Mouse (Mus musculus): Measurements from ENCODE around the gene Treml4. TPM values are rescaled to one million over a fixed set of nuclear protein-coding genes. Genes with fewer than 3 reads are reported as not detected.

Gene Treml4
- not detected in 2 replicates for total RNA-seq (2014; fragmentation: Nextera tagmentation)
- total RNA-seq (2017) = 0.46 TPM in 1 of 2 replicates, not detected in the other

DNA sequence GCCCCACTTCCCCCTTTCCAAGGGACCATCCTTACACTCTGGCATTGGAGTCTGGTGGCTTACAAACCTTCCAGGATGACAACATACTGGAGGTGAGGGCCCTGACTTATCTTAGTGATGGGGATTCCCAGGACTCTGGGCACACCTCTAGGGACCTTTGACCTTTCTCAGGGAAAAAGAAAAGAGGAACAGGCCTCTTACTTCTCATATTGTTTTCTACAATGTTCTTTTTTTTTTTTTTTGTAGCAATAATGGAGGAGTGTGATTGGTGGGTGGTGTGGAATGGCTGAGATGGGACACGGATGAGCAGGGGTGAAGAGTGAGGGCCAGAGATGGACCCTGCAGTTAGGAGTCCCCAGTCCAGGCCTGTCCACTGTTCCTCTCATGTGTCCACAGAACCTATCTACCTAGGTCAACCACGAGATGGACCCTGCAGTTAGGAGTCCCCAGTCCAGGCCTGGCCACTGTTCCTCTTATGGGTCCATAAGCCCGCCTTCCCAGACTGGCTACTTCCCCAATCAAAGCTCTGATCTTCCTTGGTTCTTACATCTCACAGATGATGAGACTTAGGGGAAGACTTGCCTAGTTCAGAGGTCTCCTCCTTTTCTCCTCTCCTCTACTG lies at the start of gene Treml4:
Gene Treml4, plus strand, starts transcription at position 555 of the 622 bp plus-strand sequence.
- ATAC-seq (replicated peaks; ENCODE audit: low FRiP score, low TSS enrichment, poor library complexity, severe bottlenecking) = no peak

DNA sequence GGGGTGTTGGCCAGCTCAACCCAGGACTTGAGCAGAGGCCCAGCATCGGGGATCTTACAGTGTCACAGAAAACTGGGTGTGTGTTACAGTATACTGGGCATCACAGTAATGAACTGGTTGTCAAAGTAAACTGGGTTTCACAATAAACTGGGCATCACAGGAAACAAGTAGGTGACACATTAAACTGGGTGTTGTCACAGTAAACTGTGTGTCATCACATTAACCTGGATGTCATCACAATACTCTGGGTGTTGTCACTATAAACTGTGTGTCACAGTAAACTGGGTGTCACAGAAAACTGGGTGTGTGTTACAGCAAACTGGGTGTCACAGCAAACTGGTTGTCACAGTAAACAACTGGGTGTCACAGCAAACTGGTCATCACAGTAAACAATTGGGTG lies 48.7 kb upstream of the Treml4 start:
- no peak for ATAC-seq (replicated peaks; ENCODE audit: low FRiP score, low TSS enrichment, poor library complexity, severe bottlenecking)

DNA sequence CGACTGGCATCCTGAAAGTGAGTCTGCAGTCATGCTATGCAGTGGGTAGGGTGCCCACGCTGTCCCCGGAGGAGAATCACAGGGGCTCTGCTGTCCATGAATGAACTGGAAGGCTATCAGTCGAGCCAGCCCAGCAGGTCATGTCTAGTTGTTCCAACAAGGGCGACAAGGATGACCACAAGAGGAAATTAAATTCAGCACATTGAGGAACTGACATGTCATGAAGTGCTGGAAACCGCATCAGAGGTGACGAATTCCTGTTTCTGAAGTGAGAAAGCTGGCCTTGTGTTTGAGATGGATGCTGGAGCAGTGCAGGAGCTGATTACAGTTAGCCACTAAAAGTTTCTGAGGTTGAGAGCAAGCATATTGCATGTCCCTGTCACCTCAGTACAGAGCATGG lies 33.4 kb upstream of the Treml4 start:
- no peak for ATAC-seq (replicated peaks; ENCODE audit: low FRiP score, low TSS enrichment, poor library complexity, severe bottlenecking)

DNA sequence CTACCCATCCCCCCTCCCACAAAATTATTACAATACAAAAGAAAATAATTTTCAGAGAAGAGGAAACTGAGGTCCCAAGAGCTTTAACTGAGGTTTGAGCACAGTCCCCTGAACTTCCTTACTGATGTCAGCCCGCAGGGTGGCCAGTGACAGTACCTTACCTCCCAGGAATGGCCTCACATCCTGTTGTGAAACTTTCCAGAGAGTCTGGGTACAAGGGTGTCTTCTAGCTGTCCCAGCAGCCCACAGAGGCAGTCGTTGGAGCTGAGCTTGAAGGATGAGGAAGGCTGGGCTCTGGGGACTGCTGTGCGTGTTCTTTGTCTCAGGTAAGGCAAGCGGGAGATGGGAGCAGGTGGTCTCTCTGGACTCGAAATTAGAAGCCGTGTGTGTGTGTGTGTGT lies 31.6 kb upstream of the Treml4 start, which contains the start of gene Trem1:
Gene Trem1, plus strand, starts transcription at position 251 of the 400 bp plus-strand sequence.
- no peak for ATAC-seq (replicated peaks; ENCODE audit: low FRiP score, low TSS enrichment, poor library complexity, severe bottlenecking)

DNA sequence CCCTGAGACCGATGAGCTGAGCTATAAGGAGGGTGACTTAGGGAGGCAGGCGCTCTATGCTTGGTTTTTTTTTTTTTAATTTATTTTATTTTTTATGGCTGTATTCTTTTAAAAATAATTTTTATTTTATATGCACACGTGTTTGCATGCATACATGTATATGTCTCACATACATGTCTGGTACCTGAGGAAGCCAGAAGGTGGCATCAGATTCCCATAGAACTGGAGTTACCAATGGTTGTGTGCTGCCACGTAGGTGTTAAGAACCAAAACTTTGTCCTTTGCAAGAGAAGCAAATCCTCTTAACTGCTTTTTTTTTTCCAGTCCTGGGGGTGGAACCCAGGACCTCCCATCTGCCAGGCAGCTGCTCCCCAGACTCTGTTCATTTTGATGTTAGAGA lies 30.3 kb upstream of the Treml4 start:
- ATAC-seq (replicated peaks; ENCODE audit: low FRiP score, low TSS enrichment, poor library complexity, severe bottlenecking) = no peak

DNA sequence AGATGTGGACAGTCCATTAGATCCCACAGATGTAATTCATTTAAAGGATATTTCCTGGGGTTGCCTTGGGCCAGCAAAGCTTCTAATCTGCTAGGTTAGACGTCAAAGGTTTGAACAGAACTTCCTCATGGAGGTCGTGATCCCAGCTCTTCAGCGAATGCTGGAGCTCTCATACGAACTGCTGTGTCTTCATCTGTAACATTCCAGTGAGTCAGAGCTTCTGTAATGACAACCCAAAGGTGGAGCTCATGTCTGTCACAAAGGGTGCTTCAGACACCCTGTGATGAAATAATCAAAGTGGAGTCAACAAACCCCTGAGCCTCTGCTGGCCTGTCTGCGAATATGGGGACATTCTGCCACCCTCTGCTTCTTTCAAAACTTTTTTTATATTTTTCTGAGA lies 29.5 kb upstream of the Treml4 start:
- ATAC-seq (replicated peaks; ENCODE audit: low FRiP score, low TSS enrichment, poor library complexity, severe bottlenecking) = no peak

DNA sequence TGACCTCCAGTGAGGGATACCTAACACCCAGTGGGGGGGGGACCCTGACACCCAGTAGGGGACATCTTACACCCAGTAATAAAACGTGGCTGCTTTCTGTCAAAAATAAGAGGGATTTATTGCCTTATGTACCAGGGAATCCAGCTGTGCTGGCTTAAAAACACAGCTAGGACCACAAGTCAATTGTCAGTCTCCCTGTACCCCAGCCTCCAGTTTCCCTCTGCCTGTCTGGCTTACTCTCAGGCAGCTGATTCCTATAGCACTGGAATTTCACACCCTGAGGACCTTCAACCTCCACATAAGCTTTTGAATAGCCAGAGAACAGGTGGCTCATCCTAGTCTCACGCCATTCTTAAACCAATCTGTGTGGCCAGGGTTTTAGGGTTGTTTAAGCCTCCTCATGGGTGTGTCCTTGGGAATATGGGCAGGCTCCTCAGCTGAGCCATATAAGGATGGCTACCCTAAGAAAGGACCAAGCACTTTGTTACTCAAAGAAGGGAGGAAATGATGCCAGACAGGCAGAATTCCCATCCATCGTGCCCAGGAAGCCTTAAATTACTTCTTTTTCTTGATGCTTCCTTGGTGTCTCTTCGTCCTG lies 28.2 kb upstream of the Treml4 start:
- ATAC-seq (replicated peaks; ENCODE audit: low FRiP score, low TSS enrichment, poor library complexity, severe bottlenecking) = no peak

DNA sequence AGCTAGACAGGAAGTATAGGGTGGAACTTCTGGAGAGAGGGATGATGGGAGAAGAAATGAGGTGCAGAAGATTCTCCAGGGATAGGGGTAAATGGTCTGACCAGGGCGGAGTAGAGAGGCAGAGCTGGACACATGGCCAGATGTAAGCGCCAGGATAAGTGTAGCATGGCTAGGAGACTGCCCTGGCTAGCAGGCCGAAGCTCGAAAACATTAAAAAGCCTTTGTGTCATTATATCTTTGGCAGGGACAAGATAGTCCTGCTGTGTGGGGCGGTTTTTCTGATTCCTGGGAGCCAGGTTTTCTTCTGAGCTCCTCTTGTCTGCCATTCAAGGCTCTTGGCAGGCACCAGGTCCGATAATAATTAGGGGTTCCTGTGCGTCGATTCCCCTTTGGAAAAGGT lies 26.5 kb upstream of the Treml4 start:
- no peak for ATAC-seq (replicated peaks; ENCODE audit: low FRiP score, low TSS enrichment, poor library complexity, severe bottlenecking)

DNA sequence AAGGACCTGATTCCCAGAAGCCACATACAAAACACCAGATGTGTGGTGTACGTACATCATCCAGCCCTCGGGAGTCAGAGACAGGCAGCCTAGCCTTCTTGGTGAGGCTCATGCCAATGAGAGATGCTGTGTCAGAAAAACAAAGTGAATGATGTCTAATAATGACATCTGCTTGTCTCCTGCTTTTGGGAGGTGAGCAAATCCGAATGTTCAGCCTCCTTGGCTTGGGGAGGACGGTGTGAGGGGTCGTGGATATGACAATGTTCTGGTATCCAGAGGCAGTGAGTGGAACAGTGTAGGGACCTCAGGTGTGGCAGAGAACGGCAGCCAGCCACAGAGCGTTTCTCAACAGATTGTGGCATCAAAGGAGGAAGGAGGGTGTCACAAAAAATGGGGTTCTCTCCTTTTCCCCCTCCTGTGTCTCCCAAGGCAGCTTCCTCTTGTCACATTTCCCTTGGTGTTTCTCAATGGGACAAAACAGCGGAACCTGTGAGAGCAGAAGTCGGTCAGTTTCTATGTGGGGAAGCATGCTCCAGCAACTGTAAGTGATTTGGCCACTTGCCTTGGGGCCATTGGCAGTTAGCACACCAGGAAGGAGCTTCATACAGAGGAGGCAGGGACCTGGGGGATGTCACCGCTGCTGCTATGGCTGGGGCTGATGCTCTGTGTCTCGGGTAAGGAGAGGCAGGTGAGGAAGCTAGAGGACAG lies 16.7 kb upstream of the Treml4 start, which contains the start of gene Trem3:
Gene Trem3, plus strand, starts transcription at position 557 of the 708 bp plus-strand sequence.
- ATAC-seq (replicated peaks; ENCODE audit: low FRiP score, low TSS enrichment, poor library complexity, severe bottlenecking) = no peak

DNA sequence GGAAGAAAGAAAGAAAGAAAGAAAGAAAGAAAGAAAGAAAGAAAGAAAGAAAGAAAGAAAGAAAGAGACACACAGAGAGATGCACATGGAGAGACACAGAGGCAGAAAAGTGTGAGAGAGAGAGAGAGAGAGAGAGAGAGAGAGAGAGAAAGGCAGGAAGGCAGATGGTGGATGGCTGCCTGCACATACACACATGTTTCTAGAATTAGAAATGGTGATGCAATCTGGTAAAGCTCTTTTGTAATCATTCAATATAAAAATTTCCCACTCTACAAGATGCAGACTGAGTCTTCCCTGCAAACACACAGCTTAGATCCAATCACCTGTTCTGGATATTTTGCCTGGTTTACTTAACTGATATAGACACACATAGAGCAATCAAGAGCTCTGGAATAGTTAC lies 15.1 kb upstream of the Treml4 start:
- ATAC-seq (replicated peaks; ENCODE audit: low FRiP score, low TSS enrichment, poor library complexity, severe bottlenecking) = no peak

DNA sequence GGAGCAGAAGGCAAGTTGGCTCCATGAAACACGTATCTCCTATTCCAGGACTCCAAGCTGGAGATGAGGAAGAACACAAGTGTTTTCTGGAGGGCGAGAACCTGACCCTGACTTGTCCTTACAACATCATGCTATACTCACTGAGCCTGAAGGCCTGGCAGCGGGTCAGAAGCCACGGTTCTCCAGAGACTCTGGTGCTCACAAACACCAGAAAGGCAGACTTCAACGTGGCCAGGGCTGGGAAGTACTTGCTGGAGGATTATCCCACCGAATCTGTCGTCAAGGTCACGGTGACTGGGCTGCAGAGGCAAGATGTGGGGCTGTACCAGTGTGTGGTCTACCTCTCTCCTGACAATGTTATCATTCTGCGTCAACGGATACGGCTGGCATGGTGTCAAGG lies 14.6 kb upstream of the Treml4 start:
- no peak for ATAC-seq (replicated peaks; ENCODE audit: low FRiP score, low TSS enrichment, poor library complexity, severe bottlenecking)

DNA sequence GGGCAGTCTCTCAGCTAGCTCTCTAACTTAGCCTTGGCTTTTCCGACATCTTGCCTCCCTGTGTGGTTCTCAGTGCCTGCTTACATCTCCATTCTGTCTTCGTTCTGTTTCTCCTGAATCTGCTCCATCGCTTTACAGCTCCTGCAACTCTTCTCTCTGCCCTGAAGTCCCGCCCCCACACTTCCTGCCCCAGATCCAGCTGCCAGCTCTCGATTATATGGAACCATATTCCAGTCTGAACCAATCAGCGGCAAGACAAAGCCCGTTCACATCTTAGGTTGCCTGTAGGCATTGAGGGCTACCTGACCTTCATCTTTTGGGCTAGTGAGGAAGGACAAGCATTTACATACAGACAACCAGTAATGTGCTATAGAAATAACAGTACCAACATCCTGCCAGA lies 13.5 kb upstream of the Treml4 start:
- ATAC-seq (replicated peaks; ENCODE audit: low FRiP score, low TSS enrichment, poor library complexity, severe bottlenecking) = no peak

DNA sequence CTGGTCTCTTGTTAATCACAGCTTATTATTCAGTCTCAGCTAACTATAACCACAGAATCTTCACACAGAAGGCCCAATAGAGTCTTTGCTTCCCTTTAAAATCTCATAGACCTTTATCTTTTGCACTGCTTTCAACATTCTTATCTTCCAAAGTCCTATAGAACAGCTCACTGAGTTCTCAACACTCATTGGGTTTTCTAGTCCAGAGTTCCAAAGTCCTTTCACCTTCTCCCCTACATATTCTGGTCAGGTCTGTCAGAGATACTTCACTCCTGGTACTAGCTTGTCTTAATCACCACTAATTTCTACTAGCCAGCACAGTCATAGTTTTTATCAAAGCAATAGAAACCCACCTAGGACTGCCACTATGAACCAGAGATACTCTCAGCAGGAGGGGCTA lies 7.5 kb upstream of the Treml4 start:
- ATAC-seq (replicated peaks; ENCODE audit: low FRiP score, low TSS enrichment, poor library complexity, severe bottlenecking) = no peak

DNA sequence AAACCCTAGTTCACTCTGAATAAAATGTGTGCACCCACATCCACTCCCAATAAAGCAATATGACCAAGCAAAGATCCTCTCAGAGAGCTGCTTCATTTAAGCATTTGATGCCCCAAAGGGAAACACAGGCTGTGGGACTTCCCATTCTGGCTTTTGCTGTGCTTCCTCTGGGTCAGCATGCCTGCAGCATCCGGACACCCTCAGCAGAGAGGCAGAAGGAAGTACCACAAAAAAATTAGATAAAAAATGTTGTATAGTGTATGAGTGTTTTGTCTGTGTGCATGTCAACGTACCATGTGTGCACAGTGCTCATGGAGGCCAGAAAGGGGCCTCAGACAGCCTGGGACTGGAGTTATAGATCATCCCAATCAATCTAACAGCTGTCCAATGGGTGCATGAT lies 2.2 kb upstream of the Treml4 start:
- ATAC-seq (replicated peaks; ENCODE audit: low FRiP score, low TSS enrichment, poor library complexity, severe bottlenecking) = no peak

DNA sequence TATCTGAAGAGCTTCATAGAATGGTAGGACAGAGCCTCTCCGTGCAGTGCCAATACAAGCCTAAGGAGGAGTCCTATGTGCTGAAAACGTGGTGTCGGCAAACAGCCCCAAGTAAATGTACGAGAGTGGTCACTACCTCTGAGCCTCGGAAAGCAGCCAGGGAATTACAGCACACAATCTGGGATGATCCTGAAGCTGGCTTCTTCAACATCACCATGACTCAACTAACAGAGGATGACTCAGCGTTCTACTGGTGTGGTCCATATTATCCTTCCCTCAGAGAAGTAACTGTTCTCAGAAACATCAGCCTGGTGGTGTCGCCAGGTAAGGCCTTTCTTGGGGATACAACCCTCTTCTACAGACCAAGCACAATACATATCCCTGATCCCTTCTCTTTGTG lies 567 bp downstream of the Treml4 start:
- no peak for ATAC-seq (replicated peaks; ENCODE audit: low FRiP score, low TSS enrichment, poor library complexity, severe bottlenecking)

DNA sequence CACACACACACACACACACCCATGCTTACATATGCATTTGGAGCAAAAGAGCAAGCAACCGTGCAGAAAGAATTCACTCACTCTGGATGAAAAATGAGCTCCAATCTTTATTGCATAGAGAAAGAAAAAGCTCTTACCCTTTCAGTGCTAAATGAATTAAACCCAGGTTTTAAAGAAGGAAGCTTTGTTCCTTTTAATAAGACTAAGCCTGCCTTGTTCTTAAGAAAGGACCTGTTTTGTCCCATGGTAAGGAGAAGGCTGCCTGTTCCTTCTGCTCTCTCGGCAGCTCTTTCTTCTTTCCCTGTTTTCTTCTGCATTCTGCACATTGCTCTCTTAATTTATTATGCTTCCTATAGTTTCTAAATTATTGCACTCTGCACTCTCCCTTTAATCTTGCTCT lies 2.0 kb downstream of the Treml4 start:
- no peak for ATAC-seq (replicated peaks; ENCODE audit: low FRiP score, low TSS enrichment, poor library complexity, severe bottlenecking)

DNA sequence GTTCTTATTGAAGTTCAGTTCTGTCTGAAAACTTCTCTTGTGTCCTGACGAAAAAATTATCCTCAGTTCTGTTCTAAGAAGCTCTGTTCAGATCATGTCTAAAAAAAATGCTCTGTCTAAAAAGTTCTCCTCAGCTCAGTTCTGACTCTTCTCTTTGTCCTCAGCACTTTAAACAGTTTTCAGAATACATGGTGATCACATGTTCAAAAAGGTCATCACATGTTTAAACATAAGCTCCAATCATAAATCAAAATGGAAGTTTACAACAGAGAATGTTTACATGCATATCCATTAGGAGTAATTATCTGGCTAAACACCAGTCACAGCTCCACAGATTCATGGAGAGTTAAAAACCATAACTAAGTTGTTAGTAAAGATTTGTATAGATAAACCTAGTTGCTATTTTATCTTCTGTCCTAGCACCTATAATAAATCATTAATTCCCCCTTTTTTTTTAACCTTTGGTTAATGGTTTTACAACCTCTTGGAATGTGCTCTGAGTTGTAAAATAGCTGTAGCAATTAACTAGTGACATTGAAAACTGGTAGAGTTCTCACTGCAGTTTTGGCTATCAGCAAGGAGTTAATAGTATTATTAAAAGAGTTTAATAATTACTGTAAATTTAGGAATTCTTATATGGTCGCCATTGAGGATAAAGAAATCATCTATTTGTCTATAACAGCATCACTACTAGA lies 2.7 kb downstream of the Treml4 start:
- ATAC-seq (replicated peaks; ENCODE audit: low FRiP score, low TSS enrichment, poor library complexity, severe bottlenecking) = no peak

DNA sequence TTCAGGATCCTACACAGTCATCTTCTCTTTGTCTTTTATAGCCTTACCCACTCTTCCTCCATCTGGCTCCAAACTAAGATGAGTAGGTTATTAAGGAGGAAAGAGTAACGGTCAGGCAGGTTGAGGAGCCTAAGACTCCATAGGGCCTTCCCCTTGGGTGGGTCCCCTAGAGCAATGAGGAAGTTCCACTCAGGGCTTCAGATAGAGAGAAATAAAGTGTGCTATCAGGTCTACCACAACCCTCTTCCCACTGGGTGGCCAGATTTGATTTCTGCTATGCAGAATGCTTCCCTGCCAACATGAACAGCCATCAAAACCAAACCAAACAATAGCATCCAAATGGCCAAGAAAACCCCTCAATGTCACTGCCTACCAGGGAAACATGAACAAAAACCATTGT lies 3.5 kb downstream of the Treml4 start:
- ATAC-seq (replicated peaks; ENCODE audit: low FRiP score, low TSS enrichment, poor library complexity, severe bottlenecking) = no peak

DNA sequence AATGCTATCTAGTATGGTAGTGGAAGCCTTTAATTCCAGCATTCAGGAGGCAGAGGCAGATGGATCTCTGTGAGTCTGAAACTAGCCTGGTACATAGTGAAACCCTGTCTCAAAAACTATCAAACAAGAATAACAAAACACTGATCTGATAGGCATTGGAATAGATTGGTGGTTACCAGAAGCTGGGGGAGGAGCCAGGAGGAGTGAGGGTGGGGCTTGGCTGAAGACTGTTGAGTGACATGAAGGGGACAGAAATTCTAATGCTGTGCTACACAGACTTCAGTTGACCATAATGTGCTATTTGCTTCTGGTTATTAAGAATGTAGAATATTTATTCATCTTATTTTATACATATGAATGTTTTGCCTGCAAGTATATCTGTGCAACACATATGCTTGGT lies 4.2 kb downstream of the Treml4 start:
- peak; percentile 57; the same call in 1 of the 2 replicates for ATAC-seq (replicated peaks; ENCODE audit: low FRiP score, low TSS enrichment, poor library complexity, severe bottlenecking)

DNA sequence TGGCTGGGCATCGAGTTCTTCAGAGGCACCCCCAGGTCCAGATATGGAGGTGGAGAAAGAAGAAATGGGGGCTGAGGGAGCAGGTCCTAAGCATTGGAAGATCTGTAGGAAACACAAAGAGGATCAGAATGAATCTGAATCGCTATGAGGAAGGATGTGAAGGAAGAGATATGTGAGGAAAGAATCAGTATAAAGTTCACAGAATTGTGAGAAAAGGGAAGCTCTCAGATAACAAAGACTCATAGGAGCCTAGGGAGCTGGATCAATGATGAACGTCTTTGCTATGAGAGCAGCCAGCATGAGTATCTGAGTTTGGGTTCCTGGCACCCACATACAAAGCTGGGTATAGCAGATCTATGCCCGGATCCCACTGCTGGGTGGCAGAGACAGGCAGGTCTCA lies 5.7 kb downstream of the Treml4 start:
- ATAC-seq (replicated peaks; ENCODE audit: low FRiP score, low TSS enrichment, poor library complexity, severe bottlenecking) = no peak

All from megakaryocyte-erythroid progenitor cell, adult 5-6 weeks (primary cell).